Mouse (Mus musculus): ENCODE measurements at regions not wholly inside any gene's neighbourhood (a gene's known extent, or its start where the extent isn't known, plus 50 kb on each side); places are given as distances from the start of the nearest gene placed in this dataset.

GRCm38 (mm10) chr2:50687222-50687621 is 390.6 kb upstream of the Mmadhc start:
- TF ChIP-seq ZC3H11A (IDR thresholded peaks at IDR 0.05; ENCODE audit: borderline replicate concordance, low read depth, low read length) = no peak
- no peak for TF ChIP-seq CHD2 (IDR thresholded peaks at IDR 0.05; ENCODE audit: low read depth, low read length)
- TF ChIP-seq HCFC1 (IDR thresholded peaks at IDR 0.05; ENCODE audit: borderline replicate concordance, insufficient read depth, low read length) = no peak
